Mouse (Mus musculus): ENCODE data around the gene Fbxo31. TPM values are rescaled to one million over a fixed set of nuclear protein-coding genes. Genes with fewer than 3 reads are reported as not detected.

Fbxo31 gene
- polyA plus RNA-seq, 1 experiment, result 16.2 TPM

GRCm38 (mm10) chr8:121575661-121576060, 2.9 kb downstream of the Fbxo31 start:
- TF ChIP-seq CTCF (conservative IDR thresholded peaks at IDR 0.05; ENCODE audit: insufficient read depth, insufficient read length, low read depth, low read length) (no peak), POLR2A (IDR thresholded peaks at IDR 0.05; ENCODE audit: low read depth, low read length) (no peak)
- H3K27ac ChIP-seq (ENCODE audit: insufficient read depth, low read depth, low read length), result no peak overlapping the region
- no peaks in the 10 kb centered on the region for H3K36me3 ChIP-seq (ENCODE audit: control insufficient read depth, insufficient read depth, low read length)
- no peaks in the 10 kb centered on the region for H3K27me3 ChIP-seq (replicated peaks; ENCODE audit: control insufficient read depth, insufficient read depth, low read length)
- H3K4me1 ChIP-seq (ENCODE audit: control insufficient read depth, insufficient read depth, low read length), result peaks cover 10% of the 10 kb centered on the region; the same call in 1 of the 2 replicates
- no peak for DNase-seq
- H3K4me3 ChIP-seq (ENCODE audit: insufficient read depth, low read depth, low read length), result no peak overlapping the region
- 75% methylated on average over 3 of the region's 3 CpGs for WGBS

GRCm38 (mm10) chr8:121573275-121573674, 5.3 kb downstream of the Fbxo31 start:
- TF ChIP-seq CTCF (conservative IDR thresholded peaks at IDR 0.05; ENCODE audit: insufficient read depth, insufficient read length, low read depth, low read length) (0 out of 2 replicates have a peak, but pooled peaks have one; percentile 7), POLR2A (IDR thresholded peaks at IDR 0.05; ENCODE audit: low read depth, low read length) (no peak)
- WGBS, result 17% methylated on average over 3 of the region's 3 CpGs
- Histone ChIP-seq H3K4me3 (ENCODE audit: insufficient read depth, low read depth, low read length) (no peak overlapping the region), H3K27me3 (replicated peaks; ENCODE audit: control insufficient read depth, insufficient read depth, low read length) (no peaks in the 10 kb centered on the region), H3K36me3 (ENCODE audit: control insufficient read depth, insufficient read depth, low read length) (no peaks in the 10 kb centered on the region), H3K27ac (ENCODE audit: insufficient read depth, low read depth, low read length) (no peak overlapping the region), H3K4me1 (ENCODE audit: control insufficient read depth, insufficient read depth, low read length) (peaks cover 10% of the 10 kb centered on the region; the same call in 1 of the 2 replicates)
- peak; percentile 54 for DNase-seq

GRCm38 (mm10) chr8:121572121-121572520, 6.5 kb downstream of the Fbxo31 start:
- 85% methylated on average over 7 of the region's 7 CpGs for WGBS
- Histone ChIP-seq H3K4me1 (ENCODE audit: control insufficient read depth, insufficient read depth, low read length) (peaks cover 4% of the 10 kb centered on the region; the same call in 1 of the 2 replicates), H3K4me3 (ENCODE audit: insufficient read depth, low read depth, low read length) (no peak overlapping the region), H3K27me3 (replicated peaks; ENCODE audit: control insufficient read depth, insufficient read depth, low read length) (no peaks in the 10 kb centered on the region), H3K27ac (ENCODE audit: insufficient read depth, low read depth, low read length) (no peak overlapping the region), H3K36me3 (ENCODE audit: control insufficient read depth, insufficient read depth, low read length) (no peaks in the 10 kb centered on the region)
- TF ChIP-seq CTCF (conservative IDR thresholded peaks at IDR 0.05; ENCODE audit: insufficient read depth, insufficient read length, low read depth, low read length) (no peak), POLR2A (IDR thresholded peaks at IDR 0.05; ENCODE audit: low read depth, low read length) (no peak)
- DNase-seq, result no peak

- DNase-seq, result no peak
- TF ChIP-seq POLR2A (IDR thresholded peaks at IDR 0.05; ENCODE audit: low read depth, low read length) (no peak), CTCF (conservative IDR thresholded peaks at IDR 0.05; ENCODE audit: insufficient read depth, insufficient read length, low read depth, low read length) (no peak)
- no peaks in the 10 kb centered on the region for H3K27me3 ChIP-seq (replicated peaks; ENCODE audit: control insufficient read depth, insufficient read depth, low read length)
- H3K4me1 ChIP-seq (ENCODE audit: control insufficient read depth, insufficient read depth, low read length), result peaks cover 4% of the 10 kb centered on the region; the same call in 1 of the 2 replicates
- no peaks in the 10 kb centered on the region for H3K36me3 ChIP-seq (ENCODE audit: control insufficient read depth, insufficient read depth, low read length)
- H3K4me3 ChIP-seq (ENCODE audit: insufficient read depth, low read depth, low read length), result no peak overlapping the region
- H3K27ac ChIP-seq (ENCODE audit: insufficient read depth, low read depth, low read length), result no peak overlapping the region
- 89% methylated on average over 17 of the region's 17 CpGs for WGBS
These were observed 7.8 kb downstream of the Fbxo31 start for GRCm38 (mm10) chr8:121570801-121571200.

GRCm38 (mm10) chr8:121570335-121570734, 8.3 kb downstream of the Fbxo31 start:
- DNase-seq, result no peak

GRCm38 (mm10) chr8:121568321-121568720, 10.3 kb downstream of the Fbxo31 start:
- 74% methylated on average over 6 of the region's 6 CpGs for WGBS
- no peak for DNase-seq
- peaks cover 4% of the 10 kb centered on the region; the same call in 1 of the 2 replicates for H3K4me1 ChIP-seq (ENCODE audit: control insufficient read depth, insufficient read depth, low read length)
- H3K36me3 ChIP-seq (ENCODE audit: control insufficient read depth, insufficient read depth, low read length), result no peaks in the 10 kb centered on the region
- no peak for TF ChIP-seq CTCF (conservative IDR thresholded peaks at IDR 0.05; ENCODE audit: insufficient read depth, insufficient read length, low read depth, low read length)
- no peak for TF ChIP-seq POLR2A (IDR thresholded peaks at IDR 0.05; ENCODE audit: low read depth, low read length)
- H3K27me3 ChIP-seq (replicated peaks; ENCODE audit: control insufficient read depth, insufficient read depth, low read length), result no peaks in the 10 kb centered on the region
- H3K4me3 ChIP-seq (ENCODE audit: insufficient read depth, low read depth, low read length), result no peak overlapping the region
- no peak overlapping the region for H3K27ac ChIP-seq (ENCODE audit: insufficient read depth, low read depth, low read length)

More at GRCm38 (mm10) chr8:121570335-121570734, 8.3 kb downstream of the Fbxo31 start:
- TF ChIP-seq POLR2A (IDR thresholded peaks at IDR 0.05; ENCODE audit: low read depth, low read length) (no peak), CTCF (conservative IDR thresholded peaks at IDR 0.05; ENCODE audit: insufficient read depth, insufficient read length, low read depth, low read length) (no peak)
- Histone ChIP-seq H3K4me1 (ENCODE audit: control insufficient read depth, insufficient read depth, low read length) (peaks cover 4% of the 10 kb centered on the region; the same call in 1 of the 2 replicates), H3K4me3 (ENCODE audit: insufficient read depth, low read depth, low read length) (no peak overlapping the region), H3K36me3 (ENCODE audit: control insufficient read depth, insufficient read depth, low read length) (no peaks in the 10 kb centered on the region), H3K27ac (ENCODE audit: insufficient read depth, low read depth, low read length) (no peak overlapping the region), H3K27me3 (replicated peaks; ENCODE audit: control insufficient read depth, insufficient read depth, low read length) (no peaks in the 10 kb centered on the region)
- WGBS, result 78% methylated on average over 21 of the region's 21 CpGs

- 68% methylated on average over 6 of the region's 6 CpGs for WGBS
- H3K4me1 ChIP-seq (ENCODE audit: control insufficient read depth, insufficient read depth, low read length), result no peaks in the 10 kb centered on the region
- no peak overlapping the region for H3K27ac ChIP-seq (ENCODE audit: insufficient read depth, low read depth, low read length)
- H3K4me3 ChIP-seq (ENCODE audit: insufficient read depth, low read depth, low read length), result no peak overlapping the region
- TF ChIP-seq POLR2A (IDR thresholded peaks at IDR 0.05; ENCODE audit: low read depth, low read length) (no peak), CTCF (conservative IDR thresholded peaks at IDR 0.05; ENCODE audit: insufficient read depth, insufficient read length, low read depth, low read length) (no peak)
- no peaks in the 10 kb centered on the region for H3K36me3 ChIP-seq (ENCODE audit: control insufficient read depth, insufficient read depth, low read length)
- no peaks in the 10 kb centered on the region for H3K27me3 ChIP-seq (replicated peaks; ENCODE audit: control insufficient read depth, insufficient read depth, low read length)
- DNase-seq, result no peak
These were observed 14.9 kb downstream of the Fbxo31 start for GRCm38 (mm10) chr8:121563701-121564100.
